Mouse (Mus musculus): ENCODE results near the gene Cacna1s. TPM values are rescaled to one million over a fixed set of nuclear protein-coding genes. Genes with fewer than 3 reads are reported as not detected.
A peak's percentile ranks its signal among the peaks of the same experiment; 100 is the strongest.

The Cacna1s gene
- polyA plus RNA-seq, 1 experiment: 3.3 TPM

GRCm38 (mm10) chr1:136132386-136133201 lies 80.0 kb downstream of the Cacna1s start:
- DNase-seq (ENCODE audit: low read depth, low spot score): no peak
- 73% methylated on average over 10 of the region's 10 CpGs for WGBS

- WGBS: 26% methylated on average over 13 of the region's 13 CpGs
Observed at GRCm38 (mm10) chr1:136133570-136134240, 81.2 kb downstream of the Cacna1s start.

GRCm38 (mm10) chr1:136134547-136134946 lies 82.0 kb downstream of the Cacna1s start:
- WGBS: 77% methylated on average over 2 of the region's 2 CpGs
- no peak for DNase-seq (ENCODE audit: low read depth, low spot score)

More at GRCm38 (mm10) chr1:136133570-136134240, 81.2 kb downstream of the Cacna1s start:
- no peak for DNase-seq (ENCODE audit: low read depth, low spot score)

- DNase-seq (ENCODE audit: low read depth, low spot score): peak; percentile 92
- 17% methylated on average over 1 of the region's 1 CpGs for WGBS
Observed at GRCm38 (mm10) chr1:136135046-136135445, 82.5 kb downstream of the Cacna1s start.

DNA sequence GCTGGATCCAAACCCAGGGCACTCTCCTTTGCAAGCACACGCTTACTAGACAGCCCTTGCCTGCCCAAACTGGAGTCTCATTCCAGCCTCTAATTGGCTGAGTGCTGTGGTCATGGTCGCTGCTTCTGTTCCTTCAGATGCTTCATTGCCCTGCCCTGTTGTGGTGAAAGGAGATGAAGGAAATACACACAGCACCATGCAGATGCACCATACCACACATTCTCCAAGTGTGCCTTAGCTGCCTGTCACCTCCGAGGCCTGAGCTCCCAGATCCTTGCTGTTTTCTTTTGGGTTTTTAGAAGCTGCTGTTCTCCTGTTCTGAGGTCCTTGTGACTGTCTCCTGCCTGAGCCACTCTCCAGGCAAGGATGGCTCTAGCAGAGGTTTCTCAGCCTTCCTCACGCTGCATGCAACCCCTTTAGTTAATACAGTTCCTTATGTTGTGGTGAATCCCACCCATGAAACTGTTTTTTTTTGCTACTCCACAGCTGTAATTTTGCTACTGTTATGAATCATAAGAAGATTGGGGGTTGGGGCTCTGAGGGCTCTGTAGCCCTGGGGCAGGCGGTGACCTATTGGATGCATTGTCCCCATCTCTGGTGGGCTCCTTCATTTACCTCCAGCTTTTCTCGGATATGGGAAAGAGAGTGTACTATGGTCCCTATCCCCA lies 83.4 kb downstream of the Cacna1s start:
- 68% methylated on average over 6 of the region's 6 CpGs for WGBS
- DNase-seq (ENCODE audit: low read depth, low spot score): no peak

- WGBS: 55% methylated on average over 4 of the region's 4 CpGs
- DNase-seq (ENCODE audit: low read depth, low spot score): no peak
Observed at GRCm38 (mm10) chr1:136136547-136136946, 84.0 kb downstream of the Cacna1s start.

GRCm38 (mm10) chr1:136137071-136137531 lies 84.6 kb downstream of the Cacna1s start:
- WGBS: 9% methylated on average over 7 of the region's 7 CpGs
- peak; percentile 82 for DNase-seq (ENCODE audit: low read depth, low spot score)

DNA sequence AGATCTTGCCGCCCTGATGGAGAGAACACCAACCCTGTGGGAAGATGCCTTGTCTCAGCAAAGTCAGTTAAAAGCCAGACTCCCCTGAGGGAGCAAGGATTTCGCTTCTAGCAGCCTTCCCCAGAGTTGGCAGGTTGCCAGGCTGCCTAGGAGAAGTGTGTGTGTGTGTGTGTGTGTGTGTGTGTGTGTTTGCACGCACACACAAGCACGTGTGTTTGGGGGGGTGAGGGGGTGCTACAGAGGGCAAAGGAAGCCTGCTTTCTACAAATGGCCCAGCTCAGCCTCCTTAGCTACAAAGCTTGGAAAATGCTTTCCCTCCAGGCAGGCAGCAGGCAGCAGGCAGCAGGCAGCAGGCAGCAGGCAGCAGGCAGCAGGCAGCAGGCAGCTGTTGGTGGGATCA lies 85.0 kb downstream of the Cacna1s start:
- 4% methylated on average over 4 of the region's 4 CpGs for WGBS
- no peak for DNase-seq (ENCODE audit: low read depth, low spot score)

DNA sequence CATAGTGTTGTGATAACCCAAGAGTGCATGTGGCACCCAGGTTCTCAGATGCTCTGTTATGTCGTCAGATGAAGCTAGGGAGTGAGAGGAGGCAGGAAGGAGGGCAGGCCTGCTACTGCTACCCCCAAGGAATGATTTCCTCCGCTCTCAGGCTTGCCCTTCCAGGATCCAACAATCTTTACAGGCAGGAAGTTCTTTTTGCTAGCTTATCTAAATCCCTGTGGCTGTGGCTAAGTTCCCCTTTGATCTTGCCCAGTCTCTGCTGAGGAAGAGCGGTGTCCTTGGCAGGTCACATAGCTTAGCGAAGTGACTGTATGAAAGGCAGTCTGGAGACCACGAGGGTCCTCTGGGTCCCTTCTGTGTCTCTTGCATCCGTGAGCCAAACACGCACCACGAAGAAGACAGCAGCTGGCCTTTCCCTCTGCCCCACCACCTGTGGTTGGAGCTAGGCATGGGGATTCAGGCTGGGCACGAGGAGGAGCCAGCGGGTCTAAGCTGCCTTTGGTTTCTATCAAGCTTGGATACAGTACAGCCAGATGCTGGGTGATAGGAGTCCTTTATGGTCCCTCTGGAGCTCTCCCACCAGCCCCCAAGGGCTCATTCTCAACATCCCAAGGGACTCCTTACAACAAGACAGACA lies 85.8 kb downstream of the Cacna1s start:
- DNase-seq (ENCODE audit: low read depth, low spot score): no peak
- WGBS: 62% methylated on average over 10 of the region's 10 CpGs

DNA sequence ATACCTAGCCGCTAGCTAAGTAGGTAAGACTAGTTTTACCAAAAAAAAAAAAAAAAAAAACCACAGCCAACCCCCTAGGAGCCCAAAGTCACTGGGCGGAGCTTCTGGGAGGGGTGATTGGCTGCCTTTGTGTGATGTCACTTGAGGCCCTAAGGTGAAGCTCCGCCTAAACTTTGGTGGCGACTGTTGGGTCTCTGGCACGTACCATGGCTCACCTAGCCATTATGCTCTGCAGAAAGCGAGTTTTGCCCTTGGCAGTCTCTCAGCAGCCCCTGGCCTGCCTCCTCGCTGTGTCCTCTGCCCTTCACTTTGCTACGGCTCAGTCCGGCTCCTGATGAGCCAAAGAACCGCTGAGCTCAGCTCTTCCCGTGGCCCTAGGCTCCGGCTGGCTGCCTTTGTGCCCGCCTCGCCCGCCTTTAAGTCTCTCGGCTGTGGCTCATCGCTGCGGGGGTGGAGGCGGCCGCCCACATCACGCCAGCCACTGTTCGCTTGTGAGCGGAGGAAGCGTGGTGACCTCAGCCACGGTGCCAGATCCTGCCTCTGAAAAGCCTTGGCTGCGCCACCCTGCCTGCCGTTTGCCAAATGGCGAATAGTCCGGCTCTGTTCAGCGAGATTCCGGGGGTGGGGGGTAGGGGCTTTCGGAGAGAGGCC lies 87.6 kb downstream of the Cacna1s start:
- WGBS: 3% methylated on average over 32 of the region's 32 CpGs
- peak; percentile 78 for DNase-seq (ENCODE audit: low read depth, low spot score)

GRCm38 (mm10) chr1:136141176-136141950 lies 88.8 kb downstream of the Cacna1s start:
- 90% methylated on average over 11 of the region's 11 CpGs for WGBS
- no peak for DNase-seq (ENCODE audit: low read depth, low spot score)

- no peak for DNase-seq (ENCODE audit: low read depth, low spot score)
- 58% methylated on average over 6 of the region's 6 CpGs for WGBS
Observed at GRCm38 (mm10) chr1:136142336-136142735, 89.8 kb downstream of the Cacna1s start.

GRCm38 (mm10) chr1:136143514-136143913 lies 91.0 kb downstream of the Cacna1s start:
- 95% methylated on average over 10 of the region's 10 CpGs for WGBS
- DNase-seq (ENCODE audit: low read depth, low spot score): no peak

DNA sequence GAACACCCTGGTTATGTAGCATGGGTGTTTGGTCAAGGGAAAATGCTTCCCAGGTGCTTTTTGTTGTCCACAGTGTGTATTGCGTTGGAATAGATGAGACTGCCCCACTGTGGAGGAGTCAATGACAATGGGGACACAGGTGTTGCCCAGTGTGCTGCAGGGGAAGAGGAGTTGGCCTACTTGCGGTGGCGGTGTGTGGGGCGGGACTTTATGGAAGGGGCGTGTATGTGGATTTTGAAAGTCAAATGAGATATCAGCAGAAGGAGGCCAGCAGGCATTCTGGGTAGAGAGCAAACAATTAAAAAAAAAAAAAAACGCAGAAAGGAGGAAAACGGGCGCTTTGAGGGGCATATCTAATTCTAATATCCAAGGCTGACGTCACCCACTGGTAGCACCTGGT lies 97.2 kb downstream of the Cacna1s start:
- 48% methylated on average over 9 of the region's 9 CpGs for WGBS
- no peak for DNase-seq (ENCODE audit: low read depth, low spot score)

DNA sequence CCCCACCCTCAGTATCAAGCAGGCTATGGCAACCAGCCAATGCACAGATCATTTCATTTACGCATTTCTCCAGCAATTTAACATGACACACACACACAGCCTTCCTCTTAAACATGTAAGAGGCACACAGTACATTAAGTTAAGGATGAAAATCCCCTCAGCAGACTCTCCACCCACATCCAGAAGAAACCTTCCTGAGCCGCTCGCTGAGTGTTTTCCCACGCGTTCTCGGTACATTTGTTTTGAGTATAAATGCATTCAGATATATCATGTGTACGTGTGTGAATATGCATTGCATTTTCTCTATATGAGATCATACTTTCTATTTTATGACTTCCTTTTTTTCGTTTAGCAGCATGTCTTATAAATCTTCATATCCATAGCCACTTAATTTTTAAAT lies 98.8 kb downstream of the Cacna1s start:
- WGBS: 77% methylated on average over 8 of the region's 8 CpGs
- DNase-seq (ENCODE audit: low read depth, low spot score): no peak

DNA sequence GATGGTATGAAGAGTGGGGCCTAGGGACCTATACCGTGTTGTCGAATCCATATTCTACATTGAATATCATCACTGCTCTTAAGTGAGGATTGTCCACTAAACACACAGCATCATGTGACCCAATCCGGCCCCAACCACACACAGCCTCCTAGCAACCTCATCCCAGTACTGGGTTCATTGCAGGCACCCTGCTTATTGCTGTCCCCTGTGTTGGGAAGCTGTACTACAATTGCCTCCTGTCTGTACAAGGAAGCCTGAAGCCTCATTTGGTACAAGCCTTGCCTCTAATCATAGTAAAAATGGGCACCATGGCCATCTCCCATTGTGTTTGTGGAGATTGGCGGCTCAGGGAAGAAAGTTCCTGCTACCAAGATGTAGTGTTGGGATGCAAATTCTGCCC lies 103.8 kb downstream of the Cacna1s start:
- DNase-seq (ENCODE audit: low read depth, low spot score): no peak
- 98% methylated on average over 4 of the region's 4 CpGs for WGBS

DNA sequence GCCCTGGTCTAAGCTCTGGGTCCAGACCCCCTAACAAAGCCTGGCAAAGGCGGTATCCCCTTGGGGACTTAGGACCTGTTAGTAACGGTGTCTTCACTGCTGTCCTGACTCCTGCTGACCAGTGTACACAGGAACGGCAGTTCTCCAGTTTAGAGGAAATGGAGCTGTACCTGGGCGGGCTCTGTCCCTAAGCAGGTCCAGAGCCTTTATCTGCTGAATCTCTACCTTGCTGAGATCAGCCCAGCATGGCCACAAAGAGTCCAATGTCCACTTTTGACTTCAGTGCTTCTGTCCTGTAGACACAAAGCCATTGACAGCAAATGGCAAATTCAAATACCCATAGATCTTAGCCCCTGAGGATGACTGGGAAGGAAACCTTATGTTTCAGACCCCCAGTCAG lies 104.4 kb downstream of the Cacna1s start:
- no peak for DNase-seq (ENCODE audit: low read depth, low spot score)
- 94% methylated on average over 4 of the region's 4 CpGs for WGBS

- 79% methylated on average over 12 of the region's 12 CpGs for WGBS
- DNase-seq (ENCODE audit: low read depth, low spot score): no peak
Observed at GRCm38 (mm10) chr1:136159830-136160229, 107.3 kb downstream of the Cacna1s start.

DNA sequence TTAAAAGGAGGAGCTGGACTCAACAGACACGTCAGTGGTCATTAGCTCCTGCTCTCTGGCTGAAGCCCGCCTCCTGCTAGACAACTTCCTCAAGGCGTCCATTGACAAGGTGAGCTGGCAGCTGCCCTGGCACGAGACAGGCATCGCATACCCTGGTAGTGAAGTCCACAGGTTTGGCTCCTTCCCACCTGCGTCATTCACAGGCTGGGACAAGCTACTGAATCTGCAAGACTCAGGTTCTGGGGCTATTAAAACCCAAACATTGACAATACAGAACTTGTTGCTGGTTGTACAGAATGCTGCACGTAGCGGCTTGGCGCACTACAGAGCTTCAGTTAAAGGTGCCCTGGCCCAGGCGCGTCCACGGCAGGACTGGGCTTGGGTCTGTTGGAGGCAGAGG lies 107.7 kb downstream of the Cacna1s start:
- DNase-seq (ENCODE audit: low read depth, low spot score): no peak
- 90% methylated on average over 12 of the region's 12 CpGs for WGBS
